Comparison of ENCODE assay signal across 8 mouse cellular contexts in the genomic region with DNA sequence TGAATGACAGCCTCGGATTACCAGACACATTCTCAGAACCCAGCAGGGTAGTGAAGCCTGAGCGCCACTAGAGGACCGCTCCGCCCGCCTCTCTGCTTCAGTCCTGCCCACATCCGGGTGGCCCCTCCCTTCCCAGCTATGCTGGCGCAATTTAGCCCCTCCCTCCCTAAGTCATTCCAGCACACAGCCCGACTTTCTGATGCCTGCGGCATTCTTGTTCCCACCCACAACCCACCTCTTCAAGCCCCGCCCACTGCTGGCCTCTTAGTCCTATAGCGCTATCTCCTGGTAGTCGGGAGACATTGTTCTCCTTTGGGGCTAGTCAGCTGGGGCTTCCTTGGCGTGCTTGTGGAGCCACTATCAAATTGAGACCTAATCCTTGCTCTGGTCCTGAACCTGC. TPM values are rescaled to one million over a fixed set of nuclear protein-coding genes. Genes with fewer than 3 reads are reported as not detected.
A peak's percentile ranks its signal among the peaks of the same experiment; 100 is the strongest.
DNase-seq lines count a peak whose midpoint lies in the region; ATAC-seq and TF ChIP-seq lines count a peak whose summit lies in the region.

No protein-coding gene starts in this region.

- H3K4me3 ChIP-seq in gastrocnemius, adult 2 months, result peak overlapping the region; percentile 61
- peak overlapping the region; percentile 23 for H3K4me3 ChIP-seq in hindbrain, postnatal 0 days (ENCODE audit: low read length)
- peak overlapping the region; percentile 21; the same call in 1 of the 2 replicates for H3K4me3 ChIP-seq in left cerebral cortex, adult 2 months
- H3K4me3 ChIP-seq in megakaryocyte, embryonic 14.5 days (replicated peaks), result peak overlapping the region; percentile 75

- H3K27me3 ChIP-seq in hindbrain, postnatal 0 days (ENCODE audit: insufficient read depth, low read length), result no peaks in the 10 kb centered on the region
- peaks cover 17% of the 10 kb centered on the region for H3K27me3 ChIP-seq in megakaryocyte, embryonic 14.5 days (replicated peaks)

- H3K9me3 ChIP-seq in hindbrain, postnatal 0 days (ENCODE audit: low read length), result no peaks in the 10 kb centered on the region
- H3K9me3 ChIP-seq in megakaryocyte, embryonic 14.5 days, result no peaks in the 10 kb centered on the region

- peak overlapping the region; percentile 21; the same call in 1 of the 2 replicates for H3K9ac ChIP-seq in hindbrain, postnatal 0 days (replicated peaks; ENCODE audit: low read length)

- peak overlapping the region; percentile 81 for H3K27ac ChIP-seq in gastrocnemius, adult 2 months
- H3K27ac ChIP-seq in hindbrain, postnatal 0 days, result no peak overlapping the region
- H3K27ac ChIP-seq in left cerebral cortex, adult 2 months, result peak overlapping the region; percentile 51

- intact Hi-C loops in gastrocnemius, adult 2 months (cut with DNase I), result loop anchor here (1.0 to 2.0 kb wide), 2 partner anchors 83 to 106 kb away; partner anchors contain the start of gene Apeh
- intact Hi-C loops in left cerebral cortex, adult 2 months (cut with DNase I), result loop anchor here (1.0 to 5.0 kb wide), 3 partner anchors 64 to 106 kb away; no protein-coding TSS in a partner anchor

- peak overlapping the region; percentile 54 for H3K4me2 ChIP-seq in hindbrain, postnatal 0 days (ENCODE audit: low read depth, low read length)

- TF ChIP-seq CTCF in gastrocnemius, adult 2 months (IDR thresholded peaks at IDR 0.05), result peak; percentile 77
- TF ChIP-seq CTCF in hindbrain, postnatal 0 days (IDR thresholded peaks at IDR 0.05; ENCODE audit: low read depth), result peak; percentile 84
- TF ChIP-seq CTCF in left cerebral cortex, adult 2 months (IDR thresholded peaks at IDR 0.05), result peak; percentile 71

- peak; percentile 100 for DNase-seq in ZHBTc4 (ENCODE audit: low read depth, low spot score)
- DNase-seq in gastrocnemius, adult 2 months, result peak; percentile 94
- DNase-seq in hindbrain, postnatal 0 days (ENCODE audit: low spot score), result peak; percentile 96
- peak; percentile 87 to 89 for DNase-seq in left cerebral cortex, adult 2 months (ENCODE audit: extremely low spot score in 1 of 2, low spot score in 2 of 2)
- DNase-seq in right cerebral cortex, postnatal 10 days (ENCODE audit: low spot score in 2 of 2), result peak; percentile 95 to 97
- peak; percentile 83 for DNase-seq in urinary bladder, postnatal 25 days (ENCODE audit: low spot score)

- H3K36me3 ChIP-seq in hindbrain, postnatal 0 days (ENCODE audit: insufficient read depth, low read length), result no peaks in the 10 kb centered on the region
- no peaks in the 10 kb centered on the region for H3K36me3 ChIP-seq in megakaryocyte, embryonic 14.5 days (replicated peaks; ENCODE audit: low read length)

- WGBS in hindbrain, postnatal 0 days, result 0% methylated on average over 13 of the region's 13 CpGs

- H3K4me1 ChIP-seq in hindbrain, postnatal 0 days (ENCODE audit: insufficient read depth, low read length), result peaks cover 13% of the 10 kb centered on the region
- H3K4me1 ChIP-seq in megakaryocyte, embryonic 14.5 days, result peaks cover 33% of the 10 kb centered on the region

- peak; percentile 96 for ATAC-seq in common myeloid progenitor, adult 5-6 weeks (replicated peaks; ENCODE audit: low read depth, poor library complexity, severe bottlenecking)
- peak; percentile 96 for ATAC-seq in hindbrain, postnatal 0 days

RNA-seq across cellular contexts. Expression of gene Bsn, which starts 11.0 kb away (rescaled TPM):
- total RNA-seq in common myeloid progenitor, adult 5-6 weeks (2017), result 3.5 and 4.0 TPM in 2 replicates
- under 1 TPM in 1 of 2 experiments, not detected in 1; 0.03 TPM for total RNA-seq in gastrocnemius, adult 2 months (2021)
- 53.9 and 60.7 TPM in 2 replicates for total RNA-seq in hindbrain, postnatal 0 days (2014; rRNA removed)
- 6.5 and 7.4 TPM in 2 replicates for polyA plus RNA-seq in hindbrain, postnatal 0 days (2015; fragmentation: Nextera tagmentation; extraction: Ambion mirVana)
- total RNA-seq in left cerebral cortex, adult 2 months (2021), result 100 to 1,000 TPM; 300 to 320 TPM
- polyA plus RNA-seq in megakaryocyte, embryonic 14.5 days (2012; ENCODE audit: insufficient read depth, low replicate concordance), result 0.26 and 0.83 TPM in 2 replicates

Comparison
In these comparisons a context has a peak if more than half of its experiments do, and no peak if none do; other contexts are left out.
1. H3K4me3 ChIP-seq: peak in every context shown above with its lines; median percentile 75 in megakaryocyte, embryonic 14.5 days; 61 in gastrocnemius, adult 2 months; 23 in hindbrain, postnatal 0 days; 21 in left cerebral cortex, adult 2 months.
2. RNA of gene Bsn, which starts 11.0 kb away (total RNA-seq): 300 to 320 TPM in left cerebral cortex, adult 2 months and 53.9 to 60.7 TPM in hindbrain, postnatal 0 days; 3.5 to 4.0 TPM in common myeloid progenitor, adult 5-6 weeks and 0.03 TPM in gastrocnemius, adult 2 months; every median in the first group is over 10 times any median in the second.
3. Peak in every context shown above with its lines, with median percentiles within 50 percentile points of each other: DNase-seq and CTCF ChIP-seq.